Mouse (Mus musculus) adrenal gland, adult 10 weeks (tissue): ENCODE results near the gene Syt12. TPM values are rescaled to one million over a fixed set of nuclear protein-coding genes. Genes with fewer than 3 reads are reported as not detected.

Experiments used
- polyA plus RNA-seq: library from polyadenylated mRNA; stranded (reverse); fragments of 350-450 nt; fragmentation: Illumina TruSeq; extraction: RNeasy Lipid Tissue Mini Kit (QIAGEN cat#74804); gene quantifications from one replicate; pipeline ENCODE4 v1.2.3, GENCODE M21; 2014; ENCODE audit warnings: low read depth, low replicate concordance

Gene Syt12
- polyA plus RNA-seq: 6.5 TPM

GRCm38 (mm10) chr19:4477345-4478189, at the start of gene Syt12:
Gene Syt12 (minus strand): TSS chr19:4477447.

GRCm38 (mm10) chr19:4509986-4510963, 33.0 kb upstream of the Syt12 start, which contains the start of gene Pcx:
Gene Pcx (plus strand): TSS chr19:4510472.

GRCm38 (mm10) chr19:4498062-4498933, 21.1 kb upstream of the Syt12 start, which contains the start of gene 2010003K11Rik:
Gene 2010003K11Rik (minus strand): TSS chr19:4498583.

GRCm38 (mm10) chr19:4439161-4439801, 38.0 kb downstream of the Syt12 start, which contains the start of gene Rhod:
Gene Rhod (minus strand): TSS chr19:4439432.

GRCm38 (mm10) chr19:4397798-4398629, 79.2 kb downstream of the Syt12 start, which contains the start of gene Kdm2a:
Gene Kdm2a (minus strand): TSS chr19:4398285.

Other genes starting within 250 kb of the Syt12 start
- gene Pold4, start 245.5 kb downstream of the Syt12 start, polyA plus RNA-seq: not detected
- 3.0 TPM for gene Ssh3, start 208.3 kb downstream of the Syt12 start, polyA plus RNA-seq
- not detected for gene Ankrd13d, start 194.3 kb downstream of the Syt12 start, polyA plus RNA-seq
- gene Grk2, start 171.2 kb downstream of the Syt12 start, polyA plus RNA-seq: 10.8 TPM
- gene Kdm2a, start 79.2 kb downstream of the Syt12 start, polyA plus RNA-seq: 63.7 TPM
- gene Rhod, start 38.0 kb downstream of the Syt12 start, polyA plus RNA-seq: 2.3 TPM
- gene 2010003K11Rik, start 21.1 kb upstream of the Syt12 start, polyA plus RNA-seq: 2.7 TPM
- 8.6 TPM for gene Pcx, start 33.0 kb upstream of the Syt12 start, polyA plus RNA-seq
- not detected for gene Lrfn4, start 138.2 kb upstream of the Syt12 start, polyA plus RNA-seq
- 3.0 TPM for gene Rce1, start 148.2 kb upstream of the Syt12 start, polyA plus RNA-seq
- not detected for gene Gm960, start 221.2 kb upstream of the Syt12 start, polyA plus RNA-seq
- not detected for gene Sptbn2, start 233.7 kb upstream of the Syt12 start, polyA plus RNA-seq